Mouse (Mus musculus) heart, postnatal 14 days (tissue): ENCODE results near the gene Tdpoz5. TPM values are rescaled to one million over a fixed set of nuclear protein-coding genes. Genes with fewer than 3 reads are reported as not detected.
"Not testable (repeated sequence)": the region's sequence is repeated elsewhere in the genome, so short reads cannot be mapped to it uniquely, and the experiment has no call there.

ENCODE experiments used
- DNase-seq, 2 experiments: peaks; one replicate each; pipeline ENCODE4 v3.0.0; 2021 to 2022
- intact Hi-C: fragments of 180-260 bp; cut with DNase I; formaldehyde crosslinking; loops from one replicate; pipeline ENCODE4 v1.15.1; 2025
- long read RNA-seq, 2 experiments: library from polyadenylated mRNA; stranded (forward); transcript quantifications; one replicate each; pipeline ENCODE4 v2.0.0; 2021
- total RNA-seq, 2 experiments: library from RNA; stranded (reverse); gene quantifications; 2 replicates each; pipeline ENCODE4 v1.2.3; 2021

Tdpoz5 gene
- not detected for total RNA-seq
- long read RNA-seq, experiment 1: 0 reads
- long read RNA-seq, experiment 2: 0 reads

DNA sequence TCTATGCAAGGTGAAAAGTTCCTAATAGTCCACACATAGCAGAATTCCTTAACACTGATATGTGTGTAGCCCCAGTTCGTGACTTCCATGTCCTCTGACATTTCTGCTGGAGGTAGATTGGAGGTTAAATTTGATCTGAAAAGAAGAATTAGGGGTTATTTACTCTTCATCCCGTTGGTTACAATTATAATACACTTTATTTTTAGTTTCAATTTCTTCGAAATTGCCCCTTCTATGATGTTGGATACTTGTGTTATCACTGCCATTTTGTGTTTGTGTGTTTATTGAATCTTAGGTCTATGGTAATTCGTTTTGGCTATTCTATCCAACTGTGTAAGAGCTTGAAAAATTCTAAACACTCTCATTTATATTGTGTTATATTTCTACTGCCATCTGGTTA is at the start of gene Tdpoz5:
Gene Tdpoz5, minus strand, starts transcription at position 101 of the 400 bp plus-strand sequence.
- intact Hi-C loops, DNase-seq: not testable (repeated sequence)

DNA sequence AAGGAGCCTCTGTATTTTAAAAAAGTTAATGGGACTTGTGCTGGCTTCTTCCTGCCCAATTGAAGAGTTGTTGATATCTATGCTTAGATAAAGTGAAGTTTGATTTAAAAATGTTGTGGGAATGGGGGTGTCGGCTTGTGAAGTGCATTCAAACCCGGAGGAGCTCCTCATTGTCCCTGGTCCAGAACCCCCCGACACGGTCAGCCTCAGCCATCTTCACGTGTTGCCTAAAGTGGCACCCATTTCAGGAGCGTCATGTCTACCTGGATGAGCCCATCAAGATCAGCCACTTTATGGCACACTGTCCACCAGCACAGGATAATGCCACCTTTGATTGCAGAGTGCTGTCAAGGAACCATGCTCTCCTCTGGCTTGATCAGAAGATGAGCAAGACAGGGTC is 7.8 kb upstream of the Tdpoz5 start:
- intact Hi-C loops, DNase-seq: not testable (repeated sequence)

DNA sequence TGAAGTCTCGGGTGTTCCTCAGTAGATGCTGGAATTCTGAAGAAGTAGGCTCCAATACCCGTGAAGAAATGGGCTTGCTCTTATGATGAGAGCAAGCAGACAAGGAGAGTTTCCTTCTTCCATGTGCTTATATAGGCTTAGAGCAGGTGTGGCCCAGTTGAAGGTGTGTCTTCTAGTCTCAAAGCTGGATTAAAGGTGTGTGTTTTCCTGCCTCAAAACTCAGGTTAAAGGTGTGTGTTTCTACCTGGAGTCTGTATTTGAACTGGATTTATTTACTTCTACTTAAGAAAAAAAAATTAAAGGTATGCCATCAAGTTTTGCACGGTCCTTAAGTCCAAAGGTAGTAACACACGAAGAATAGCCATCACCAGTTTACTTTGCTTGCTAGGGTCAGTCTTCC is 17.7 kb downstream of the Tdpoz5 start, which contains the start of gene Gm9117:
Gene Gm9117, minus strand, starts transcription at position 101 of the 400 bp plus-strand sequence.
- intact Hi-C loops, DNase-seq: not testable (repeated sequence)

DNA sequence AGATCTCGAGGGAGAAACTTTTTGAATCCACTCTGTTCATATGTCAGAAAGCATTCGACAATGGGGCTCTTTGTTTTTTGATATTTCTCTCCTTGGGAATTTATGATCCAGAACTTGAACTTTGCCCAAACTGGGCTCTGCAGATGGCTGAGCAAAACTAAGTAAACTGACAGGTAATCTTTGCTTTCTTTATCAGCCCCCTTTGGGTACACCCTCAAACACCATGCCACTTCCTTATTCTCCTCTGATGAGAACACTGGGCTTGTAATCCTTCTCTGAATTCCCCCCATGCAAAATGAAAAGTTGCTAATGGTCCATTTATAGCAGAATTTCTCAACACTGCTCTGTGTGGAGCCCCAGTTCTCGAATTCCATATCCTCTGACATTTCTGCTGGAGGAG is 22.7 kb downstream of the Tdpoz5 start:
- DNase-seq, intact Hi-C loops: not testable (repeated sequence)

Other genes with a start within 250 kb of the Tdpoz5 start
- gene Gm5773, start 188.3 kb downstream of the Tdpoz5 start, total RNA-seq: not detected
- not detected for gene Tdpoz4, start 164.9 kb downstream of the Tdpoz5 start, total RNA-seq
- gene Tdpoz3, start 135.3 kb downstream of the Tdpoz5 start, total RNA-seq: not detected
- not detected for gene Gm9117, start 17.8 kb downstream of the Tdpoz5 start, total RNA-seq
- not detected for gene Gm9125, start 93.6 kb upstream of the Tdpoz5 start, total RNA-seq
- not detected for gene Gm10697, start 111.3 kb upstream of the Tdpoz5 start, total RNA-seq
- gene Gm10696, start 216.9 kb upstream of the Tdpoz5 start, total RNA-seq: not detected
- not detected for gene Gm5286, start 235.4 kb upstream of the Tdpoz5 start, total RNA-seq